Mouse (Mus musculus) kidney, postnatal 0 days (tissue): Measurements from ENCODE around the gene Nfia. TPM values are rescaled to one million over a fixed set of nuclear protein-coding genes. Genes with fewer than 3 reads are reported as not detected.

Experiments
- ATAC-seq: fragments of 200-750 bp; cut with Nextera tagmentation; replicated peaks from 2 replicates; pipeline ENCODE4 v1.8.0; 2017; ENCODE audit warnings: low read depth, moderate number of reproducible peaks, moderate TSS enrichment, moderate library complexity; ENCODE audit not compliant: low FRiP score
- DNase-seq: peaks from one replicate; pipeline ENCODE4 v3.0.0-alpha.2; 2016; ENCODE audit warnings: low spot score
- H3K27ac ChIP-seq: fragments of 300-500 bp; sonication (generic); 2 replicates; pipeline ENCODE4 v1.5.1; 2014; ENCODE audit warnings: mild to moderate bottlenecking
- H3K27me3 ChIP-seq: fragments of 300-500 bp; sonication (generic); 2 replicates; pipeline ENCODE4 v1.6.1; 2014; ENCODE audit warnings: low read length, mixed read lengths; ENCODE audit not compliant: insufficient read depth
- H3K36me3 ChIP-seq: fragments of 300-500 bp; sonication (generic); 2 replicates; pipeline ENCODE4 v1.6.1; 2014; ENCODE audit warnings: low read length, mixed read lengths; ENCODE audit not compliant: insufficient read depth
- H3K4me1 ChIP-seq: fragments of 300-500 bp; sonication (generic); replicated peaks from 2 replicates; pipeline ENCODE4 v1.6.1; 2014; ENCODE audit warnings: antibody characterized with exemption, low read length, mixed read lengths; ENCODE audit not compliant: insufficient read depth
- H3K4me2 ChIP-seq: fragments of 300-500 bp; sonication (generic); 2 replicates; pipeline ENCODE4 v1.6.1; 2014; ENCODE audit warnings: mild to moderate bottlenecking, low read length, moderate library complexity, mixed read lengths
- H3K4me3 ChIP-seq: fragments of 300-500 bp; sonication (generic); replicated peaks from 2 replicates; pipeline ENCODE4 v1.5.1; 2014; ENCODE audit warnings: low read depth, low read length
- H3K9ac ChIP-seq: fragments of 300-500 bp; sonication (generic); 2 replicates; pipeline ENCODE4 v1.6.1; 2014; ENCODE audit warnings: low read depth, low read length
- H3K9me3 ChIP-seq: fragments of 300-500 bp; sonication (generic); replicated peaks from 2 replicates; pipeline ENCODE4 v1.6.1; 2016; ENCODE audit warnings: low read length, inconsistent platforms, mixed read lengths
- CTCF ChIP-seq: IDR thresholded peaks from 2 replicates; pipeline ENCODE4 v1.5.1; 2016; ENCODE audit warnings: antibody characterized with exemption, low read depth, mild to moderate bottlenecking, moderate library complexity
- WGBS: fragments of 180-500 bp; shearing (Covaris S2); extraction: QIAGEN DNeasy Blood & Tissue Kit; methylation state at CpG from one replicate; pipeline ENCODE4 v1.1.7; 2014; 5-methylcytosine and 5-hydroxymethylcytosine counted together
- polyA plus RNA-seq: library from polyadenylated mRNA; unstranded; fragments of >200 nt; fragmentation: Nextera tagmentation; extraction: Ambion mirVana; gene quantifications from 2 replicates; pipeline ENCODE4 v1.2.1, GENCODE M21; 2015

Nfia gene
- polyA plus RNA-seq, 1 experiment from 2014 or later = 25.9 TPM

DNA sequence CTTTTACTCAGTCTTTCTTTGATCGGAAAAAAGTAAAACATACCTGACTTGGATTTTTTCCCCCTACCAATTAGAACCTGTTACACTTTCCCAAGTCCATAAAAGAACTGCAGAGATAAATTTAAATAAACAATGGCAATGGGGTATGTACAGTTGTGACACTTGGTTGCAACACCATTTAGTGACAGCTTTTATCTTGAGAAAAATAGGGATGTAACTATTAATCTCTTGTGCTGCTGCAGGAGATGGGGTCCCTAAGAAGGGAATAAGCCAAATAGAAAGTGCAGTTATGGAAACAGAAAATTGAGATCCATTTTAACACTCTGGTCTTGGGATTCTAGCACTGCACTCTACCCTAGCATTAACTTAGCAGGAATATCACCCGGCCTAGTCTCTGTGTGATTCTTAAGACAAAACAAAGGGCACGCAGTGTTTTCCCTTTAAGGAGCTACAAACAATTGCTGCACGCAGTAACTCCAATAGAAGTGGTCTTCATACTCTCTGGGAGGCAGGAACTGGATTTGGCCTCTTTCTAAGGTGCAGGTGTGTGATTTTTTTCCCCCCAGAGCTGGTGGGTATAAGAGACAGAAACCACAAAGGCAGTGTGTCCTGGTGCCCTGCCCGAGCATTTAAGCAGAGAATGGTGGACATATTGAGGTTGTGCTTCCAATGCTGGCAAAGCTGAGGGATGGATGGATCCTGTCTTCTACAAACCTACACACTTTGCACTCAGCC is 20.1 kb upstream of the Nfia start:
- Histone ChIP-seq H3K4me3 (peak overlapping the region; percentile 55), H3K36me3 (no peaks in the 10 kb centered on the region), H3K9me3 (no peaks in the 10 kb centered on the region), H3K27me3 (peaks cover 16% of the 10 kb centered on the region; the same call in 1 of the 2 replicates), H3K9ac (peak overlapping the region; percentile 66), H3K4me1 (peaks cover 7% of the 10 kb centered on the region; the same call in 1 of the 2 replicates), H3K4me2 (peak overlapping the region; percentile 95), H3K27ac (peak overlapping the region; percentile 93)
- DNase-seq = no peak
- WGBS = 49% methylated on average over 5 of the region's 5 CpGs
- TF ChIP-seq CTCF = no peak
- no peak for ATAC-seq

GRCm38 (mm10) chr4:97753521-97753920 is 19.0 kb upstream of the Nfia start:
- H3K4me1 ChIP-seq = peaks cover 12% of the 10 kb centered on the region; the same call in 1 of the 2 replicates
- no peaks in the 10 kb centered on the region for H3K9me3 ChIP-seq
- ATAC-seq (no peak), DNase-seq (no peak)
- H3K27ac ChIP-seq = no peak overlapping the region
- no peak overlapping the region for H3K4me2 ChIP-seq
- H3K36me3 ChIP-seq = no peaks in the 10 kb centered on the region
- peaks cover 16% of the 10 kb centered on the region; the same call in 1 of the 2 replicates for H3K27me3 ChIP-seq
- no peak overlapping the region for H3K4me3 ChIP-seq
- TF ChIP-seq CTCF = no peak
- no peak overlapping the region for H3K9ac ChIP-seq
- WGBS = 27% methylated on average over 1 of the region's 1 CpGs

DNA sequence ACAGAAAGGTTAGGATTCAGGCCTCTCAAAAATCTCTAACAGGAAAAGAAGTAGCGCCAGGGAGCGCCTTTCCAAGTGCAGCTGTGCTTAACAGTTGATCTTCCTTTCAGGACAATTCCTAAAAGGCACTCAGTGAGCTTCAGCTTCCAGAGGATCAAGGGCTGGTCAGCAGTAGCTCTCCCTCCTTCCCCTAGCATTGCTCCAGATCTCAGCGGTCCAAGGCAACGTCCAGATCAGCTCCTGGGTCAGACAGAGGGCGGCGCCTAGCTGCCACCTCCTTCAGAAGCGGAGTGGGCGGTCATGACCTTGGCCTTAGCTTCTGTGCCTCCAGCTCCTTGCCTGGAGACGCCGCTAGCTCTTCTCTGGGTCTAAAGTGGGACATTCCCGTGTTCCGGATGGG is 18.3 kb upstream of the Nfia start:
- no peak overlapping the region for H3K27ac ChIP-seq
- H3K4me3 ChIP-seq = no peak overlapping the region
- peaks cover 15% of the 10 kb centered on the region; the same call in 1 of the 2 replicates for H3K4me1 ChIP-seq
- no peak for ATAC-seq
- H3K27me3 ChIP-seq = peaks cover 18% of the 10 kb centered on the region; the same call in 1 of the 2 replicates
- DNase-seq = peak; percentile 56
- WGBS = 23% methylated on average over 12 of the region's 12 CpGs
- no peak overlapping the region for H3K9ac ChIP-seq
- H3K36me3 ChIP-seq = no peaks in the 10 kb centered on the region
- H3K9me3 ChIP-seq = no peaks in the 10 kb centered on the region
- no peak for TF ChIP-seq CTCF
- H3K4me2 ChIP-seq = no peak overlapping the region

- no peak for TF ChIP-seq CTCF
- ATAC-seq = peak; percentile 74
- H3K4me1 ChIP-seq = peaks cover 11% of the 10 kb centered on the region; the same call in 1 of the 2 replicates
These were observed 15.1 kb upstream of the Nfia start for GRCm38 (mm10) chr4:97757207-97757977.

GRCm38 (mm10) chr4:97757978-97758461 is 14.5 kb upstream of the Nfia start:
- Histone ChIP-seq H3K27me3 (peaks cover 19% of the 10 kb centered on the region; the same call in 1 of the 2 replicates), H3K27ac (peak overlapping the region; percentile 77), H3K4me1 (peaks cover 8% of the 10 kb centered on the region; the same call in 1 of the 2 replicates), H3K4me3 (peak overlapping the region; percentile 50), H3K9me3 (no peaks in the 10 kb centered on the region), H3K4me2 (peak overlapping the region; percentile 81), H3K36me3 (no peaks in the 10 kb centered on the region), H3K9ac (peak overlapping the region; percentile 59)
- DNase-seq (peak; percentile 77), ATAC-seq (0 out of 2 replicates have a peak, but pooled peaks have one; percentile 50)
- TF ChIP-seq CTCF = peak; percentile 6; the same call in 1 of the 2 replicates
- WGBS = under 1% methylated on average over 14 of the region's 14 CpGs

More at GRCm38 (mm10) chr4:97757207-97757977, 15.1 kb upstream of the Nfia start:
- peak; percentile 84 for DNase-seq
- Histone ChIP-seq H3K4me3 (peak overlapping the region; percentile 50), H3K9ac (peak overlapping the region; percentile 59), H3K27ac (peak overlapping the region; percentile 77), H3K4me2 (peak overlapping the region; percentile 81), H3K36me3 (no peaks in the 10 kb centered on the region), H3K27me3 (peaks cover 21% of the 10 kb centered on the region; the same call in 1 of the 2 replicates), H3K9me3 (no peaks in the 10 kb centered on the region)
- WGBS = under 1% methylated on average over 38 of the region's 38 CpGs

GRCm38 (mm10) chr4:97758661-97759060 is 13.9 kb upstream of the Nfia start:
- ATAC-seq (no peak), DNase-seq (no peak)
- 48% methylated on average over 3 of the region's 3 CpGs for WGBS
- TF ChIP-seq CTCF = no peak
- Histone ChIP-seq H3K27me3 (peaks cover 16% of the 10 kb centered on the region; the same call in 1 of the 2 replicates), H3K4me2 (peak overlapping the region; percentile 81), H3K27ac (peak overlapping the region; percentile 77; the same call in 1 of the 2 replicates), H3K36me3 (no peaks in the 10 kb centered on the region), H3K9ac (no peak overlapping the region), H3K4me1 (peaks cover 8% of the 10 kb centered on the region; the same call in 1 of the 2 replicates), H3K4me3 (peak overlapping the region; percentile 50), H3K9me3 (no peaks in the 10 kb centered on the region)
